Mouse (Mus musculus) gastrocnemius, postnatal 36 days (tissue): ENCODE data around the gene Sec1. TPM values are rescaled to one million over a fixed set of nuclear protein-coding genes. Genes with fewer than 3 reads are reported as not detected.

Source experiments
- total RNA-seq, 2 experiments: library from RNA; stranded (reverse); gene quantifications; 2 replicates each; pipeline ENCODE4 v1.2.3; 2021

Sec1 gene
- total RNA-seq, 2 experiments from 2014 or later, result 0.12 to 0.26 TPM

Other genes starting within 250 kb of the Sec1 start
- 100 to 1,000 TPM; 132 to 146 TPM for gene Ftl1, start 234.5 kb downstream of the Sec1 start, total RNA-seq
- gene Bax, start 227.5 kb downstream of the Sec1 start, total RNA-seq, result 10 to 100 TPM; 13.8 to 14.6 TPM
- gene Tulp2, start 212.5 kb downstream of the Sec1 start, total RNA-seq, result under 1 TPM in 1 of 2 experiments, not detected in 1; 0.39 TPM
- gene Gm45808, start 207.6 kb downstream of the Sec1 start, total RNA-seq, result 1 to 10 TPM; 6.1 to 6.6 TPM
- gene Dhdh, start 205.6 kb downstream of the Sec1 start, total RNA-seq, result 10 to 100 TPM; 11.4 to 12.8 TPM
- gene Nucb1, start 184.0 kb downstream of the Sec1 start, total RNA-seq, result 10 to 100 TPM; 48.6 to 65.4 TPM
- gene Ppp1r15a, start 168.1 kb downstream of the Sec1 start, total RNA-seq, result 10 to 100 TPM; 22.9 to 25.3 TPM
- 1 to 10 TPM; 3.0 to 4.8 TPM for gene Plekha4, start 168.1 kb downstream of the Sec1 start, total RNA-seq
- 1 to 10 TPM; 1.9 to 2.8 TPM for gene Hsd17b14, start 139.5 kb downstream of the Sec1 start, total RNA-seq
- 10 to 100 TPM; 55.7 to 86.8 TPM for gene Bcat2, start 124.2 kb downstream of the Sec1 start, total RNA-seq
- not detected for gene Fgf21, start 78.9 kb downstream of the Sec1 start, total RNA-seq
- not detected for gene Fut1, start 77.1 kb downstream of the Sec1 start, total RNA-seq
- not detected for gene Izumo1, start 72.6 kb downstream of the Sec1 start, total RNA-seq
- 1 to 10 TPM; 6.9 to 7.0 TPM for gene Rasip1, start 66.9 kb downstream of the Sec1 start, total RNA-seq
- 10 to 100 TPM; 45.7 to 49.7 TPM for gene Mamstr, start 54.4 kb downstream of the Sec1 start, total RNA-seq
- gene Fut2, start 28.0 kb downstream of the Sec1 start, total RNA-seq, result 1 to 10 TPM in 1 of 2 experiments, under 1 TPM in 1; 0.51 to 1.2 TPM
- gene Ntn5, start 10.4 kb downstream of the Sec1 start, total RNA-seq, result under 1 TPM; 0.52 to 0.69 TPM
- 1 to 10 TPM; 7.7 to 9.5 TPM for gene Car11, start 5.4 kb upstream of the Sec1 start, total RNA-seq
- gene Dbp, start 10.7 kb upstream of the Sec1 start, total RNA-seq, result 100 to 1,000 TPM in 1 of 2 experiments, 10 to 100 TPM in 1; 52.8 to 118 TPM
- gene Rpl18, start 21.1 kb upstream of the Sec1 start, total RNA-seq, result 100 to 1,000 TPM; 396 to 453 TPM
- 10 to 100 TPM; 12.2 to 12.7 TPM for gene Sphk2, start 23.6 kb upstream of the Sec1 start, total RNA-seq
- under 1 TPM in 1 of 2 experiments, not detected in 1; 0.10 TPM for gene Fam83e, start 26.8 kb upstream of the Sec1 start, total RNA-seq
- gene Spaca4, start 31.4 kb upstream of the Sec1 start, total RNA-seq, result not detected
- not detected for gene Lmtk3, start 89.3 kb upstream of the Sec1 start, total RNA-seq
- gene Sult2b1, start 90.3 kb upstream of the Sec1 start, total RNA-seq, result not detected
- gene Cyth2, start 120.2 kb upstream of the Sec1 start, total RNA-seq, result 10 to 100 TPM; 32.6 to 33.4 TPM
- under 1 TPM; 0.15 to 0.27 TPM for gene Kcnj14, start 130.4 kb upstream of the Sec1 start, total RNA-seq
- gene Grwd1, start 136.5 kb upstream of the Sec1 start, total RNA-seq, result 10 to 100 TPM; 11.8 to 14.5 TPM
- gene Kdelr1, start 178.4 kb upstream of the Sec1 start, total RNA-seq, result 10 to 100 TPM; 52.8 to 56.7 TPM
- gene Grin2d, start 184.0 kb upstream of the Sec1 start, total RNA-seq, result under 1 TPM; 0.22 to 0.23 TPM
- gene Syngr4, start 202.3 kb upstream of the Sec1 start, total RNA-seq, result not detected
- gene Tmem143, start 202.5 kb upstream of the Sec1 start, total RNA-seq, result 10 to 100 TPM; 54.4 to 59.5 TPM
- gene Emp3, start 227.0 kb upstream of the Sec1 start, total RNA-seq, result 10 to 100 TPM; 10.9 to 11.2 TPM
- gene Ccdc114, start 229.7 kb upstream of the Sec1 start, total RNA-seq, result under 1 TPM; 0.28 to 0.42 TPM